Mouse (Mus musculus) G1E-ER4 (cell line): ENCODE results near the gene Ipcef1. TPM values are rescaled to one million over a fixed set of nuclear protein-coding genes. Genes with fewer than 3 reads are reported as not detected.

Experiments used
- GATA1 ChIP-seq: IDR thresholded peaks from one replicate; pipeline ENCODE4 v1.8.0; 2012; ENCODE audit warnings: low read length, inconsistent platforms
- polyA plus RNA-seq: library from polyadenylated mRNA; stranded (reverse); fragments of >175 nt; gene quantifications from 2 replicates; pipeline ENCODE4 v1.2.3, GENCODE M21; 2012

Ipcef1 gene
- polyA plus RNA-seq, 1 experiment = not detected

GRCm38 (mm10) chr10:7047919-7048291 lies 4.4 kb downstream of the Ipcef1 start:
- TF ChIP-seq GATA1 = no peak

GRCm38 (mm10) chr10:7047288-7047918 lies 4.9 kb downstream of the Ipcef1 start:
- no peak for TF ChIP-seq GATA1

- no peak for TF ChIP-seq GATA1
These were observed 8.4 kb downstream of the Ipcef1 start for GRCm38 (mm10) chr10:7043896-7044295.

- TF ChIP-seq GATA1 = no peak
These were observed 11.2 kb downstream of the Ipcef1 start for GRCm38 (mm10) chr10:7041032-7041431.

GRCm38 (mm10) chr10:7037194-7037593 lies 15.1 kb downstream of the Ipcef1 start:
- TF ChIP-seq GATA1 = no peak

GRCm38 (mm10) chr10:7035547-7035946 lies 16.7 kb downstream of the Ipcef1 start:
- no peak for TF ChIP-seq GATA1

- no peak for TF ChIP-seq GATA1
These were observed 18.8 kb downstream of the Ipcef1 start for GRCm38 (mm10) chr10:7033459-7033858.

- TF ChIP-seq GATA1 = no peak
These were observed 27.2 kb downstream of the Ipcef1 start for GRCm38 (mm10) chr10:7025028-7025427.

- no peak for TF ChIP-seq GATA1
These were observed 31.7 kb downstream of the Ipcef1 start for GRCm38 (mm10) chr10:7020551-7020950.

- no peak for TF ChIP-seq GATA1
These were observed 32.4 kb downstream of the Ipcef1 start for GRCm38 (mm10) chr10:7019781-7020386.

- no peak for TF ChIP-seq GATA1
These were observed 37.1 kb downstream of the Ipcef1 start for GRCm38 (mm10) chr10:7015199-7015598.

- TF ChIP-seq GATA1 = no peak
These were observed 41.7 kb downstream of the Ipcef1 start for GRCm38 (mm10) chr10:7010543-7010942.

- no peak for TF ChIP-seq GATA1
These were observed 47.2 kb downstream of the Ipcef1 start for GRCm38 (mm10) chr10:7004980-7005538.

- no peak for TF ChIP-seq GATA1
These were observed 52.9 kb downstream of the Ipcef1 start for GRCm38 (mm10) chr10:6999355-6999754.

GRCm38 (mm10) chr10:6998576-6999250 lies 53.6 kb downstream of the Ipcef1 start:
- no peak for TF ChIP-seq GATA1

- TF ChIP-seq GATA1 = no peak
These were observed 55.4 kb downstream of the Ipcef1 start for GRCm38 (mm10) chr10:6996895-6997294.
